Mouse (Mus musculus): Measurements from ENCODE around the gene Thumpd3. TPM values are rescaled to one million over a fixed set of nuclear protein-coding genes. Genes with fewer than 3 reads are reported as not detected.

Thumpd3 gene
- polyA plus RNA-seq (2015; fragmentation: Nextera tagmentation; extraction: Ambion mirVana) = 24.0 and 25.3 TPM in 2 replicates

DNA sequence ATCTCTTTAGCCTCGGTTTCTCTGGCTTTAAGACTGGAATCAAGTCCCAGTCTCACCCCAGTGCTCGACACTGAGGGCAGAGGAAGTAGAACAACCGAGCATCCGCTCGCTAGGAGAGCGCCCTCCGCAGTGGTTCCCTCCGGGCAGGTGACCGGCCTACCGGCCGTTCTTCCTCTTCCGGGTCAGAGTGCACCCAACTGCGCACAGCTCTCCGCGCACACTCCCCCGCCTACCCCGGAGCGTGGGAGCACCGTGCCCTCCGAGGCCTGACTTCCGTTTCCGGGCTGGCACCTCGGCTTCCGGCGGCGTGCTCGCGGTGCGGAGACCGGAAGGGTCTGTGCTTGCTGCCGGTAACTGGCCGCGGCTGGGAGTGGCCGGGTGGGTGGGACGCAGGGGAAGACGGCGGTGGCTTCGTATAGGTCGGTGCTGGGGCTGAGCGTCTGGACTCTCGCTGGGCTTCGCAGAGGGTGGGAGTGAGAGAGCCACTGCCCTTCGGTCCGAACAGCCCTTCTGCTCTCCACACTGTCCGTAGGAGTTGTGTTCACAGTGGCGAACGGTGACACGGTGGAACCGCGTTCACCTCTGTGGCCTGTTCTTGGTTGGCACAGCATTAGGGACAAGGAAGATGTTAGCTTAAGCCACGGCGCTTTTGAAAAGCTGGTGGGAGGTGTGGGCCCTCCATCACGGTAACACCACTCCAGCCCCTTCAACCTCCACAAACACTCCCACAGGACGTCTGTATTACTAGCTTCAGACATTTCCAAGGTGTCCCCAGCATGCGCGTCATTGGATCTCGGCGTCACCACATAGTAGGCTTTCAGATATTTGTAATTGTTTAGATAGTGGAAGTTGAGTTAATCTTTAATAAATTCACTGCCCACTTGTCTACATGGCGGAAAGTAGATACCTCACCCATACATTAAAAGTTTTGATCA lies at the start of gene Thumpd3:
Gene Thumpd3 (plus strand): TSS at position 185 of the 935 bp plus-strand sequence.
- H3K9me3 ChIP-seq (ENCODE audit: low read length) = no peaks in the 10 kb centered on the region
- peak within 1 kb of the TSS; percentile 62 for H3K4me3 ChIP-seq (ENCODE audit: low read depth, low read length)
- ATAC-seq (peak; percentile 100), DNase-seq (ENCODE audit: low spot score) (peak; percentile 99)
- H3K9ac ChIP-seq (replicated peaks; ENCODE audit: low read depth) = peak within 1 kb of the TSS; percentile 77
- 1% methylated on average over 59 of the region's 59 CpGs for WGBS
- peaks cover 8% of the 10 kb centered on the region; the same call in 1 of the 2 replicates for H3K4me1 ChIP-seq (ENCODE audit: insufficient read depth, low read depth, low read length)
- peak within 1 kb of the TSS; percentile 96 for H3K27ac ChIP-seq (ENCODE audit: low read length)
- H3K27me3 ChIP-seq (replicated peaks; ENCODE audit: insufficient read depth, low read length) = no peaks in the 10 kb centered on the region
- peak within 1 kb of the TSS; percentile 87 for H3K4me2 ChIP-seq (replicated peaks; ENCODE audit: low read depth, low read length)
- TF ChIP-seq EP300 (IDR thresholded peaks at IDR 0.05) (peak; percentile 74), CTCF (IDR thresholded peaks at IDR 0.05) (peak; percentile 31)
- H3K36me3 ChIP-seq (ENCODE audit: insufficient read depth, low read length) = 0 out of 2 replicates have a peak, but pooled peaks cover 2% of the 10 kb centered on the region

GRCm38 (mm10) chr6:112999199-112999598 lies 46.8 kb upstream of the Thumpd3 start:
- ATAC-seq (no peak), DNase-seq (ENCODE audit: low spot score) (no peak)
- no peak overlapping the region for H3K4me2 ChIP-seq (replicated peaks; ENCODE audit: low read depth, low read length)
- 60% methylated on average over 1 of the region's 2 CpGs for WGBS
- H3K27me3 ChIP-seq (replicated peaks; ENCODE audit: insufficient read depth, low read length) = no peaks in the 10 kb centered on the region
- no peak overlapping the region for H3K4me3 ChIP-seq (ENCODE audit: low read depth, low read length)
- TF ChIP-seq EP300 (IDR thresholded peaks at IDR 0.05) (no peak), CTCF (IDR thresholded peaks at IDR 0.05) (no peak)
- H3K36me3 ChIP-seq (ENCODE audit: insufficient read depth, low read length) = no peaks in the 10 kb centered on the region
- no peaks in the 10 kb centered on the region for H3K9me3 ChIP-seq (ENCODE audit: low read length)
- H3K4me1 ChIP-seq (ENCODE audit: insufficient read depth, low read depth, low read length) = no peaks in the 10 kb centered on the region
- H3K9ac ChIP-seq (replicated peaks; ENCODE audit: low read depth) = no peak overlapping the region
- no peak overlapping the region for H3K27ac ChIP-seq (ENCODE audit: low read length)

- H3K4me1 ChIP-seq (ENCODE audit: insufficient read depth, low read depth, low read length) = no peaks in the 10 kb centered on the region
- ATAC-seq (peak; percentile 93), DNase-seq (ENCODE audit: low spot score) (peak; percentile 94)
- WGBS = 32% methylated on average over 11 of the region's 11 CpGs
- H3K27ac ChIP-seq (ENCODE audit: low read length) = no peak overlapping the region
- TF ChIP-seq CTCF (IDR thresholded peaks at IDR 0.05) (peak; percentile 94), EP300 (IDR thresholded peaks at IDR 0.05) (no peak)
- H3K4me2 ChIP-seq (replicated peaks; ENCODE audit: low read depth, low read length) = peak overlapping the region; percentile 17; the same call in 1 of the 2 replicates
- H3K36me3 ChIP-seq (ENCODE audit: insufficient read depth, low read length) = no peaks in the 10 kb centered on the region
- no peak overlapping the region for H3K4me3 ChIP-seq (ENCODE audit: low read depth, low read length)
- H3K27me3 ChIP-seq (replicated peaks; ENCODE audit: insufficient read depth, low read length) = no peaks in the 10 kb centered on the region
- H3K9me3 ChIP-seq (ENCODE audit: low read length) = no peaks in the 10 kb centered on the region
- H3K9ac ChIP-seq (replicated peaks; ENCODE audit: low read depth) = no peak overlapping the region
Measured at GRCm38 (mm10) chr6:113000666-113001287, 45.2 kb upstream of the Thumpd3 start.

GRCm38 (mm10) chr6:113001719-113002118 lies 44.3 kb upstream of the Thumpd3 start:
- TF ChIP-seq EP300 (IDR thresholded peaks at IDR 0.05) (no peak), CTCF (IDR thresholded peaks at IDR 0.05) (no peak)
- ATAC-seq (no peak), DNase-seq (ENCODE audit: low spot score) (no peak)
- Histone ChIP-seq H3K27ac (ENCODE audit: low read length) (no peak overlapping the region), H3K4me1 (ENCODE audit: insufficient read depth, low read depth, low read length) (no peaks in the 10 kb centered on the region), H3K4me3 (ENCODE audit: low read depth, low read length) (no peak overlapping the region), H3K36me3 (ENCODE audit: insufficient read depth, low read length) (no peaks in the 10 kb centered on the region), H3K9me3 (ENCODE audit: low read length) (no peaks in the 10 kb centered on the region), H3K4me2 (replicated peaks; ENCODE audit: low read depth, low read length) (no peak overlapping the region), H3K27me3 (replicated peaks; ENCODE audit: insufficient read depth, low read length) (no peaks in the 10 kb centered on the region), H3K9ac (replicated peaks; ENCODE audit: low read depth) (no peak overlapping the region)
- WGBS = 59% methylated on average over 12 of the region's 12 CpGs

DNA sequence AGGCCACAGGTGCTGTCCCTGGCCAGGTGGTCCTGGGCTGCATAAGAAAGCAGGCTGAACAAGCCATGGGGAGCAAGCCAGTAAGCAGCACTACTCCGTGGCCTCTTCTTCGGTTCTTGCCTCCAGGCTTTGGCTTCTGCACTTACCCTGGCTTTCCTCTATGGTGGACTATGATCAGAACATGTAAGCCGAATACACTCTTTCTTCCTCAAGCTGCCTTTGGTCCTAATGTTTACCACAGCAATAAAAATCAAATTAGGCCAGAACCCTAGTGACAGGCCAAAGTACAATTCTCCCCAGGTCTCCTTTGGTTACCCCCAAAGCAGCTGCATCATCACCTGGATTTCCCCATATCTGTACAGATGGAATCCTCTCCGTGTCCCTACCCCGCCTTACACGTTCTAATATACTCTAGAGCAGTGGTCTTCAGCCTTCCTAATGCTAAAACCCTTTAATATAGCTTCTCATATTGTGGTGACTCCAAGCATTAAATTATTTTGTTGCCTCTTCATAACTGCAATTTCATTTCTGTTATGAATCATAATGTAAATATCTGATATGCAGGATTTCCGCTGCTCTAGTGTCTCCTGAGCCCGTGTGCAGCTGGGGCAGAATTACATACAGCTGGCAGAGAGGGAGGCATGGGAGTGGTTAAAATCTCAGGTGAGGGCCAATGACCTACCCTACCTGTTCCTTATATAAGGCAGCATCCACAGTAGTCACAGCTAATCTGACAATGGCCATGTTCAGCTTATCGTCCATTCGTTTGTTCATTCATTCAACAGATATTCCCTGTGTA lies 42.5 kb upstream of the Thumpd3 start:
- Histone ChIP-seq H3K36me3 (ENCODE audit: insufficient read depth, low read length) (no peaks in the 10 kb centered on the region), H3K27me3 (replicated peaks; ENCODE audit: insufficient read depth, low read length) (no peaks in the 10 kb centered on the region), H3K27ac (ENCODE audit: low read length) (no peak overlapping the region), H3K9ac (replicated peaks; ENCODE audit: low read depth) (no peak overlapping the region), H3K4me1 (ENCODE audit: insufficient read depth, low read depth, low read length) (no peaks in the 10 kb centered on the region), H3K9me3 (ENCODE audit: low read length) (no peaks in the 10 kb centered on the region), H3K4me2 (replicated peaks; ENCODE audit: low read depth, low read length) (no peak overlapping the region), H3K4me3 (ENCODE audit: low read depth, low read length) (no peak overlapping the region)
- WGBS = 82% methylated on average over 10 of the region's 10 CpGs
- DNase-seq (ENCODE audit: low spot score) = no peak
- no peak for TF ChIP-seq CTCF (IDR thresholded peaks at IDR 0.05)
- no peak for TF ChIP-seq EP300 (IDR thresholded peaks at IDR 0.05)
- ATAC-seq = no peak

All from lung, postnatal 0 days (tissue).